Mouse (Mus musculus) ES-E14 (cell line): ENCODE results near the gene Pgp. TPM values are rescaled to one million over a fixed set of nuclear protein-coding genes. Genes with fewer than 3 reads are reported as not detected.

ENCODE experiments used
- DNase-seq: peaks from one replicate; pipeline ENCODE4 v3.0.0-alpha.2; 2013; ENCODE audit warnings: low read depth, low spot score
- H3K27ac ChIP-seq: 2 replicates; pipeline ENCODE4 v1.5.1; 2012; ENCODE audit warnings: low read depth, mild to moderate bottlenecking, low read length, moderate library complexity, mixed read lengths; ENCODE audit not compliant: poor library complexity, insufficient read depth, severe bottlenecking
- H3K36me3 ChIP-seq: 2 replicates; pipeline ENCODE4 v1.6.1; 2012; ENCODE audit warnings: mild to moderate bottlenecking, low read length, moderate library complexity, mixed read lengths; ENCODE audit not compliant: control insufficient read depth, poor library complexity, insufficient read depth, severe bottlenecking
- H3K4me1 ChIP-seq, 2 experiments: fragments of 150-350 bp in 1 of 2; sonication (generic) in 1 of 2; 2 replicates each; pipeline ENCODE4 v1.6.1; 2012; ENCODE audit warnings: low read length in 2 of 2, mild to moderate bottlenecking in 1 of 2, mixed read lengths in 1 of 2; ENCODE audit not compliant: control insufficient read depth in 2 of 2, insufficient read depth in 2 of 2, poor library complexity in 1 of 2
- H3K4me3 ChIP-seq, 2 experiments: fragments of 150-350 bp in 1 of 2; sonication (generic) in 1 of 2; 2 replicates each; pipeline ENCODE4 v1.5.1; 2012; ENCODE audit warnings: low read length in 2 of 2, low read depth in 1 of 2, mild to moderate bottlenecking in 1 of 2, mixed read lengths in 1 of 2; ENCODE audit not compliant: insufficient read depth in 1 of 2, poor library complexity in 1 of 2, severe bottlenecking in 1 of 2
- H3K9ac ChIP-seq: 2 replicates; pipeline ENCODE4 v1.6.1; 2012; ENCODE audit warnings: low read depth, mild to moderate bottlenecking, low read length, mixed read lengths; ENCODE audit not compliant: poor library complexity, insufficient read depth, severe bottlenecking
- H3K9me3 ChIP-seq: fragments of 150-350 bp; sonication (generic); 2 replicates; pipeline ENCODE4 v1.6.1; 2012; ENCODE audit warnings: low read depth, mild to moderate bottlenecking, low read length; ENCODE audit not compliant: control insufficient read depth, insufficient read depth
- CHD2 ChIP-seq: IDR thresholded peaks from 2 replicates; pipeline ENCODE4 v1.6.1; 2014; ENCODE audit warnings: mild to moderate bottlenecking, low read depth, low read length, inconsistent platforms
- HCFC1 ChIP-seq: IDR thresholded peaks from 2 replicates; pipeline ENCODE4 v1.6.1; 2012; ENCODE audit warnings: low read length, inconsistent platforms, borderline replicate concordance; ENCODE audit not compliant: insufficient read depth
- MAFK ChIP-seq: IDR thresholded peaks from 2 replicates; pipeline ENCODE4 v1.6.1; 2014; ENCODE audit warnings: mild to moderate bottlenecking, low read depth, low read length, inconsistent platforms; ENCODE audit not compliant: insufficient read depth
- ZC3H11A ChIP-seq: IDR thresholded peaks from 2 replicates; pipeline ENCODE4 v1.6.1; 2012; ENCODE audit warnings: low read depth, mild to moderate bottlenecking, inconsistent platforms, low read length, borderline replicate concordance
- ZNF384 ChIP-seq: IDR thresholded peaks from 2 replicates; pipeline ENCODE4 v1.6.1; 2012; ENCODE audit warnings: low read depth, low read length, inconsistent platforms
- in situ Hi-C, 2 experiments: fragments of 600-800 bp; cut with MboI; formaldehyde crosslinking; loops; one replicate each; pipeline ENCODE4 v1.15.1; 2025; ENCODE audit warnings: low sequenced_read_pairs in 2 of 2, inconsistent platforms in 1 of 2; ENCODE audit not compliant: unreplicated experiment in 2 of 2
- total RNA-seq: library from RNA; depleted of rRNA; stranded (reverse); fragments of 300-350 nt; gene quantifications from 2 replicates; pipeline ENCODE4 v1.2.3, GENCODE M21; 2012

The Pgp gene
- total RNA-seq, 1 experiment = 16.6 TPM

GRCm38 (mm10) chr17:24483495-24483894 lies 13.3 kb downstream of the Pgp start:
- TF ChIP-seq CHD2 (no peak), ZNF384 (no peak), MAFK (no peak), HCFC1 (no peak)
- no peak overlapping the region for H3K9ac ChIP-seq
- H3K9me3 ChIP-seq = no peaks in the 10 kb centered on the region
- no peaks in the 10 kb centered on the region for H3K36me3 ChIP-seq
- no peak overlapping the region for H3K27ac ChIP-seq
- H3K4me1 ChIP-seq = peaks cover 4 to 11% of the 10 kb centered on the region in 2 experiments; a peak in 2 of 4 replicates
- H3K4me3 ChIP-seq = no peak overlapping the region
- DNase-seq = no peak
- in situ Hi-C loops = no loop called here

DNA sequence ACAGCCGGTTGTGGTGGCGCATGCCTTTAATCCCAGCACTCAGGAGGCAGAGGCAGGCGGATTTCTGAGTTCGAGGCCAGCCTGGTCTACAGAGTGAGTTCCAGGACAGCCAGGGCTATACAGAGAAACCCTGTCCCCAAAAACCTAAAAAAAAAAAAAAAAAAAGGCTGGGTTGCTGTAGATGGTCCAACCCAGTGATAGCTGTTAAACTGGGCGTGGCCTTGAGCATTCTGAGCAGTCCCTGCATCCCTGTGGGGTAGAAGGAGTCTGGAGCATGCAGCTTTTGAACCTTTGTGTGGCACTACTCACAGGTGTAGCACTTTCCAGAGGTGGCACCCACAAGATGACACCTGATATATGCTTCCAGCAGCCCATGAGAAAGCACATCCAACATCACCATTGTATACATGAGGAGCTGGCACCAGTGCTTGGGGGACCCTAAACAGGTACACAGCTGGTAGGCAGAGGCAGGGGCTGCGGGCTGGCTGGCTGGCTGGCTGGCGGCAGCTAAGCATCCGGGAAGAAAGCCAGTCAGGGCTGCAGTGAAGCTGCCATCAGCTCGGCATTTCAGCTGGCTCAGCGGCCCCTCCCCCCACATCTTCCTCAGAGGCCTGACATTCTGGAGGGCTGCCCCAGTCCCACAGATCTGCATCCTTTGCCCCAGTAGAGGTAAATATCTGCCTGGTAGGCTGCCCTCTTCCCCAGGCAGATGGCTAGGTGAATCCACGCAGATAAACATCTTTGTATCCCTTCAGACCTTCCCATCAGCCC lies 15.1 kb downstream of the Pgp start:
- no peak overlapping the region for H3K4me3 ChIP-seq
- no peaks in the 10 kb centered on the region for H3K36me3 ChIP-seq
- H3K9me3 ChIP-seq = no peaks in the 10 kb centered on the region
- no peak for DNase-seq
- H3K27ac ChIP-seq = no peak overlapping the region; the same call in 1 of the 2 replicates
- in situ Hi-C loops = no loop called here
- no peak for TF ChIP-seq CHD2
- TF ChIP-seq MAFK = peak; percentile 73
- no peak for TF ChIP-seq ZC3H11A
- TF ChIP-seq HCFC1 = no peak
- TF ChIP-seq ZNF384 = peak; percentile 57; the same call in 1 of the 2 replicates
- peaks cover 4 to 8% of the 10 kb centered on the region in 2 experiments; a peak in 3 of 4 replicates for H3K4me1 ChIP-seq
- H3K9ac ChIP-seq = no peak overlapping the region

DNA sequence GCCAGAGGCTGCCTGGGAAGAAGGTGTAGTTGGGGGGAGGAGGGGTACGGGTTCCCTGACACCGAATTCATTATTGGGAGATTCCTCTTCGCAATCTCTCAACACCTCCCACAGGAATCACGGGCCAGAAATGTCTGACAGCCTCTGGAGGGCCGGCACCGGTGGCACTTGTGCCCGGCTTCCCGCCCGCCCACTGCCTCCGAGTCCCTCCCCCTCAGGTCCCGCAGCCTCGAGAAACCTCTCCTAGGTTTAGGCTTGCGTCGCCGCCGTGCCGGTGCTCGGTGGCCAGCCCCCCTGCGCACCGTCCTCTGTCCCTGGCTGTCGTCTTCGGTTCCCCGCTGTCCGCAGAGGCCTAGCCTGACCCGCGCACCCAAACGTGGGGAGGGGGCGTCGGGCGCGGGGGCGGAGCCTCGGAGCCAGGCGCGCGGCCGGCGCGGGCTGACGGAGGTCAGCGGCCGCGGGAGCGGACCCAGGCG lies 18.0 kb downstream of the Pgp start, which contains the start of gene Caskin1:
TSS of gene Caskin1 (plus strand) at position 416 of the 476 bp plus-strand sequence.
- Histone ChIP-seq H3K4me1 (peaks cover 4 to 9% of the 10 kb centered on the region in 2 experiments; a peak in 3 of 4 replicates), H3K4me3 (peak within 1 kb of the TSS; percentile 87 to 92), H3K9me3 (no peaks in the 10 kb centered on the region), H3K27ac (no peak within 1 kb of the TSS), H3K36me3 (no peaks in the 10 kb centered on the region), H3K9ac (peak within 1 kb of the TSS; percentile 78)
- in situ Hi-C loops = no loop called here
- TF ChIP-seq MAFK (no peak), ZNF384 (no peak), CHD2 (no peak), ZC3H11A (no peak), HCFC1 (no peak)
- DNase-seq = no peak

DNA sequence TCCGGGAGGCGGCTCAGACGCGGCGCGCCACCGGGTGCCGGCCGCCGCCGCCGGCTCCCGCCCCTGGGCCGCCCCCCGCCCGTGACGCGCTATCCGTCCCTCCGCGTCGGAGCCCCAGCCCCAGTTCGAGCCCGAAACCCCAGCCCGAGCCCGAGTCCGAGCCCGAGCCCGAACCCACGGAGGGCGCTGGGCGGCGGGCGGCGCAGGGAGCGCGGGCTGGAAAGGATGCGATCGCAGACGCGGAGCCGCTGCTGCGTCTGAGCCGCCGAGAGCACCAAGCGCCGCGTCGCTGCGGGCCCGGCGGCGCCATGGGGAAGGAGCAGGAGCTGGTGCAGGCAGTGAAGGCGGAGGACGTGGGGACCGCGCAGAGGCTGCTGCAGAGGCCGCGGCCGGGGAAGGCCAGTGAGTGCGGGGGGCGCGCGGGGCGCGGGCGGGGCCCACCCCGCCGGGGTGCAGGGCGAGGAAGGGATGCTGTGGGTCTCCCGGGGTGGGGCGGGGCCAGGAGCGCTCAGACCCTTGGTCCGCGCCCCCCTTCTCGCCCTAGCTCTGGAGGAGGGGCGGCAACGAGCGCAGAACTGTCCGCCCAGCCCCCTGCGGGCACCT lies 18.6 kb downstream of the Pgp start:
- Histone ChIP-seq H3K9me3 (no peaks in the 10 kb centered on the region), H3K4me1 (peaks cover 4 to 9% of the 10 kb centered on the region in 2 experiments; a peak in 3 of 4 replicates), H3K36me3 (no peaks in the 10 kb centered on the region), H3K27ac (no peak overlapping the region), H3K9ac (peak overlapping the region; percentile 78), H3K4me3 (peak overlapping the region; percentile 87 to 92)
- no peak for DNase-seq
- in situ Hi-C loops = no loop called here
- TF ChIP-seq ZNF384 (no peak), ZC3H11A (no peak), MAFK (no peak), HCFC1 (no peak)
